Mouse (Mus musculus): ENCODE measurements around the gene Sppl2a. TPM values are rescaled to one million over a fixed set of nuclear protein-coding genes. Genes with fewer than 3 reads are reported as not detected.

The Sppl2a gene
- polyA plus RNA-seq (2015; fragmentation: Nextera tagmentation; extraction: Ambion mirVana): 36.0 and 43.6 TPM in 2 replicates

GRCm38 (mm10) chr2:126932897-126933641 lies at the start of gene Sppl2a:
TSS of gene Sppl2a (minus strand) at chr2:126933235.
- no peaks in the 10 kb centered on the region for H3K4me1 ChIP-seq (ENCODE audit: insufficient read depth, low read depth, low read length)
- H3K4me2 ChIP-seq (replicated peaks; ENCODE audit: low read depth, low read length): peak within 1 kb of the TSS; percentile 74
- ATAC-seq (peak; percentile 100), DNase-seq (ENCODE audit: low spot score) (peak; percentile 96)
- peak within 1 kb of the TSS; percentile 62 for H3K9ac ChIP-seq (replicated peaks; ENCODE audit: low read depth)
- no peaks in the 10 kb centered on the region for H3K36me3 ChIP-seq (ENCODE audit: insufficient read depth, low read length)
- 1% methylated on average over 28 of the region's 35 CpGs for WGBS
- H3K4me3 ChIP-seq (ENCODE audit: low read depth, low read length): peak within 1 kb of the TSS; percentile 73
- TF ChIP-seq CTCF (IDR thresholded peaks at IDR 0.05) (peak; percentile 49; the same call in 1 of the 2 replicates), EP300 (IDR thresholded peaks at IDR 0.05) (0 out of 2 replicates have a peak, but pooled peaks have one; percentile 26)
- no peaks in the 10 kb centered on the region for H3K9me3 ChIP-seq (ENCODE audit: low read length)
- H3K27ac ChIP-seq (ENCODE audit: low read length): peak within 1 kb of the TSS; percentile 97
- no peaks in the 10 kb centered on the region for H3K27me3 ChIP-seq (replicated peaks; ENCODE audit: insufficient read depth, low read length)

GRCm38 (mm10) chr2:126977428-126977827 lies 44.4 kb upstream of the Sppl2a start:
- no peak overlapping the region for H3K4me3 ChIP-seq (ENCODE audit: low read depth, low read length)
- ATAC-seq: no peak
- no peak overlapping the region for H3K27ac ChIP-seq (ENCODE audit: low read length)
- no peak overlapping the region for H3K4me2 ChIP-seq (replicated peaks; ENCODE audit: low read depth, low read length)
- TF ChIP-seq CTCF (IDR thresholded peaks at IDR 0.05): no peak
- no peak for TF ChIP-seq EP300 (IDR thresholded peaks at IDR 0.05)
- H3K9me3 ChIP-seq (ENCODE audit: low read length): no peaks in the 10 kb centered on the region
- DNase-seq (ENCODE audit: low spot score): no peak
- no peaks in the 10 kb centered on the region for H3K36me3 ChIP-seq (ENCODE audit: insufficient read depth, low read length)
- H3K27me3 ChIP-seq (replicated peaks; ENCODE audit: insufficient read depth, low read length): no peaks in the 10 kb centered on the region
- no peaks in the 10 kb centered on the region for H3K4me1 ChIP-seq (ENCODE audit: insufficient read depth, low read depth, low read length)
- WGBS: 56% methylated on average over 6 of the region's 6 CpGs
- no peak overlapping the region for H3K9ac ChIP-seq (replicated peaks; ENCODE audit: low read depth)

GRCm38 (mm10) chr2:126961696-126962095 lies 28.7 kb upstream of the Sppl2a start:
- WGBS: 65% methylated on average over 2 of the region's 2 CpGs
- no peaks in the 10 kb centered on the region for H3K36me3 ChIP-seq (ENCODE audit: insufficient read depth, low read length)
- no peaks in the 10 kb centered on the region for H3K9me3 ChIP-seq (ENCODE audit: low read length)
- H3K27ac ChIP-seq (ENCODE audit: low read length): no peak overlapping the region
- H3K9ac ChIP-seq (replicated peaks; ENCODE audit: low read depth): no peak overlapping the region
- H3K4me1 ChIP-seq (ENCODE audit: insufficient read depth, low read depth, low read length): no peaks in the 10 kb centered on the region
- TF ChIP-seq EP300 (IDR thresholded peaks at IDR 0.05): no peak
- no peak for TF ChIP-seq CTCF (IDR thresholded peaks at IDR 0.05)
- no peaks in the 10 kb centered on the region for H3K27me3 ChIP-seq (replicated peaks; ENCODE audit: insufficient read depth, low read length)
- no peak for DNase-seq (ENCODE audit: low spot score)
- ATAC-seq: no peak
- no peak overlapping the region for H3K4me3 ChIP-seq (ENCODE audit: low read depth, low read length)
- H3K4me2 ChIP-seq (replicated peaks; ENCODE audit: low read depth, low read length): no peak overlapping the region

GRCm38 (mm10) chr2:126955671-126956070 lies 22.6 kb upstream of the Sppl2a start:
- Histone ChIP-seq H3K9ac (replicated peaks; ENCODE audit: low read depth) (no peak overlapping the region), H3K4me3 (ENCODE audit: low read depth, low read length) (no peak overlapping the region), H3K4me2 (replicated peaks; ENCODE audit: low read depth, low read length) (no peak overlapping the region), H3K36me3 (ENCODE audit: insufficient read depth, low read length) (no peaks in the 10 kb centered on the region), H3K27ac (ENCODE audit: low read length) (no peak overlapping the region), H3K9me3 (ENCODE audit: low read length) (no peaks in the 10 kb centered on the region), H3K4me1 (ENCODE audit: insufficient read depth, low read depth, low read length) (no peaks in the 10 kb centered on the region), H3K27me3 (replicated peaks; ENCODE audit: insufficient read depth, low read length) (no peaks in the 10 kb centered on the region)
- 53% methylated on average over 7 of the region's 7 CpGs for WGBS
- TF ChIP-seq EP300 (IDR thresholded peaks at IDR 0.05): no peak
- no peak for TF ChIP-seq CTCF (IDR thresholded peaks at IDR 0.05)
- DNase-seq (ENCODE audit: low spot score) (no peak), ATAC-seq (no peak)

- Histone ChIP-seq H3K4me1 (ENCODE audit: insufficient read depth, low read depth, low read length) (no peaks in the 10 kb centered on the region), H3K9ac (replicated peaks; ENCODE audit: low read depth) (no peak overlapping the region), H3K27ac (ENCODE audit: low read length) (no peak overlapping the region), H3K9me3 (ENCODE audit: low read length) (no peaks in the 10 kb centered on the region), H3K4me3 (ENCODE audit: low read depth, low read length) (no peak overlapping the region), H3K4me2 (replicated peaks; ENCODE audit: low read depth, low read length) (no peak overlapping the region), H3K36me3 (ENCODE audit: insufficient read depth, low read length) (no peaks in the 10 kb centered on the region), H3K27me3 (replicated peaks; ENCODE audit: insufficient read depth, low read length) (no peaks in the 10 kb centered on the region)
- DNase-seq (ENCODE audit: low spot score): no peak
- WGBS: 58% methylated on average over 7 of the region's 7 CpGs
- ATAC-seq: no peak
- TF ChIP-seq CTCF (IDR thresholded peaks at IDR 0.05): no peak
- no peak for TF ChIP-seq EP300 (IDR thresholded peaks at IDR 0.05)
Observed at GRCm38 (mm10) chr2:126951085-126951484, 18.1 kb upstream of the Sppl2a start.

- Histone ChIP-seq H3K36me3 (ENCODE audit: insufficient read depth, low read length) (no peaks in the 10 kb centered on the region), H3K9ac (replicated peaks; ENCODE audit: low read depth) (no peak overlapping the region), H3K27me3 (replicated peaks; ENCODE audit: insufficient read depth, low read length) (no peaks in the 10 kb centered on the region), H3K4me3 (ENCODE audit: low read depth, low read length) (no peak overlapping the region), H3K27ac (ENCODE audit: low read length) (no peak overlapping the region), H3K9me3 (ENCODE audit: low read length) (no peaks in the 10 kb centered on the region), H3K4me1 (ENCODE audit: insufficient read depth, low read depth, low read length) (no peaks in the 10 kb centered on the region), H3K4me2 (replicated peaks; ENCODE audit: low read depth, low read length) (no peak overlapping the region)
- DNase-seq (ENCODE audit: low spot score): peak; percentile 7
- WGBS: 61% methylated on average over 5 of the region's 5 CpGs
- TF ChIP-seq EP300 (IDR thresholded peaks at IDR 0.05) (no peak), CTCF (IDR thresholded peaks at IDR 0.05) (no peak)
- no peak for ATAC-seq
Observed at GRCm38 (mm10) chr2:126950453-126950852, 17.4 kb upstream of the Sppl2a start.

Measured in lung, postnatal 0 days (tissue).